Mouse (Mus musculus): Measurements from ENCODE around the gene Plch2.

Gene Plch2

DNA sequence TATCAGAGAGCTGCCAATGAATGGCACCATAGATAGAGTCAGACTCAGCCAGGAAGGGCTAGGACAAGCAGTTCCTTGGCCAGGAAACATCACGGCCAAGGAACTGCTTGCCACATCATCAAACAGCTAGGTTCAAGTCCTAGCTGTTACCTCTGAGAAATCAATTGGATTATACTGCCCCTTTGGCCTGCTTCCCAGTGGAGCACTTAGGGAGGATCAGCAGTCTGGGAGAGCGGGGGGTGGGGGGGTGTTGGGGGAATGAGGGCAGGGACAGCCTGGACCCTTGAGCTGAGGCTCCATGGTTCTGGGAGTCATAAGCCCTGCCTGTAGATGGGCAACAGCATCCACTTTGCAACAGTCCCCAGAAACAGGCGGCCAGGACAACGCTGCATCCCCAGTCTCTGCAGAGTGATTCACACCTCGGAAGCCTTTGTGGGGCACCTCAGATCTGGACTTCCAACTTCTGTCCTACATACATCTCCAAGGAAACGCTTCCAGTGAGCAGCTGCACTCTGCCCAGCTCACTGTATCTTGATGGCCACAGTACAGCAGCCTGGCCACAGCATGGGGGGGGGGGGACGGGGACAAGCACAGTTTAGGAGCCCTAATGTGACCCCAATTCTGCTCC is 34.2 kb downstream of the Plch2 start:
- no peak for DNase-seq (ENCODE audit: low spot score in 2 of 2)

- DNase-seq (ENCODE audit: low spot score in 2 of 2): no peak
Measured at GRCm38 (mm10) chr4:155020813-155021212, 35.8 kb downstream of the Plch2 start.

GRCm38 (mm10) chr4:155020141-155020540 is 36.4 kb downstream of the Plch2 start:
- DNase-seq (ENCODE audit: low spot score in 2 of 2): no peak

GRCm38 (mm10) chr4:155019336-155019847 is 37.2 kb downstream of the Plch2 start:
- peak; percentile 41 to 44 for DNase-seq (ENCODE audit: low spot score in 2 of 2)

- DNase-seq (ENCODE audit: low spot score in 2 of 2): no peak
Measured at GRCm38 (mm10) chr4:155018601-155019335, 37.8 kb downstream of the Plch2 start.

DNA sequence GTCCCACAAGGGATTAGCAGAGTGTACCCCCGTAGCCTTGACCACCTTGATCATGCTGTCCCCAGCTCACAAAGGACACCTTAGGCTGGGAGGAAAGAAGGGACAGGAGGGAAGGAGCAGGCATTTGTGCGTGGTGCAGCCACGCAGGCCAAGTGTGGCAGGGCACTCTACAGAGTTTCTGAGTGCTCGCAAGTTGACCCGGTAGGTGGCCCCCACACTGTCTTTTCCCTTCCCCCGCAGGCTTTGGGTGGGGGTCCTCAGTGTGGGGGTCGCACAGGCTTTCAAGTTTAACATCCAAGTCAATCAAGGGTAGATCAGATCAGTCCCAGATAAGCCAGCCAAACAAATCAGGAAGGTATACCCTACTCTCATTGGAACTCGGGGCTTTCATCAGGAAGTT is 38.5 kb downstream of the Plch2 start:
- DNase-seq (ENCODE audit: low spot score in 2 of 2): no peak

GRCm38 (mm10) chr4:155017253-155017878 is 39.2 kb downstream of the Plch2 start:
- no peak for DNase-seq (ENCODE audit: low spot score in 2 of 2)

- DNase-seq (ENCODE audit: low spot score in 2 of 2): no peak
Measured at GRCm38 (mm10) chr4:155016807-155017206, 39.8 kb downstream of the Plch2 start.

DNA sequence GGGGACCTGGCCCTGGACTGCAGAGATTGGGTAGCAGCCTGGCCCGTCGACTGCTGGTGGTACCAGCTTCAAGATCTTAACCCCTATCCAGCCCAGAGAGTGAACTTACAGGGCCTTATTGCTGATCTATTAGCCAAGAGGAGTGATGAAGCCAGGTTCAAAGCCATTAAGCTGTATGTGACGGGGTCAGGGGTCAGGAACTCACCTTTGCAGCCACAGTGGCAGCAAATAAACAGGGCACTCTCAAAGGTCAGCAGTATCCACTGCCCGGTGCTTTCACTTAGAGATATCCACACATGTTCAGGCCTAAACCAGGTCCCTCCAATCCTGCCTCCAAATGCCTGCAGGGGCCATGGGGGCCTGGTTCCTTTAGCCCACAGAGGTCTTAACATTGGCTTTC is 41.0 kb downstream of the Plch2 start:
- no peak for DNase-seq (ENCODE audit: low spot score in 2 of 2)

GRCm38 (mm10) chr4:155014791-155015190 is 41.8 kb downstream of the Plch2 start:
- no peak for DNase-seq (ENCODE audit: low spot score in 2 of 2)

- no peak for DNase-seq (ENCODE audit: low spot score in 2 of 2)
Measured at GRCm38 (mm10) chr4:155014244-155014643, 42.3 kb downstream of the Plch2 start.

DNA sequence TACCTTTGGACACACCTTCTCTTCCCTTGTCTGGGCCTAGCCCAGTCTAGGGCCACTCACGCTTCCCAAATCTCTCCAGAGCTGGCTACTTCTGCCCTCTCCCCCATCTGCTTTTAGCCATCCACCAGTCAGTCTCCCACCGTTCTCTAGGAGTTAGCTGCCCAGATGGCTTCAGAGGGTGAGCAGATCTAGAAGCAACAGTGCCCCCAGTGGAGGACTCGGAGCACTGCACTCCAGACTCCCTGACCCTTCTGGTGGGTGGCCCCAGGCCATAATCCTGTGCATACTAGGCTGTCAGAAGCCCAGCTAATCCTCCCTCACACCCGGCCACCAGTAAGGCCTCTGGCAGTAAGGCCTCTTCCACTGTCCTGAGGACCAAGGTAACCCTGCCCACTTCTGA is 43.8 kb downstream of the Plch2 start:
- peak in 1 of 2 experiments; percentile 40 for DNase-seq (ENCODE audit: low spot score in 2 of 2)

- no peak for DNase-seq (ENCODE audit: low spot score in 2 of 2)
Measured at GRCm38 (mm10) chr4:155012115-155012514, 44.5 kb downstream of the Plch2 start.

GRCm38 (mm10) chr4:155011312-155012025 is 45.1 kb downstream of the Plch2 start:
- no peak for DNase-seq (ENCODE audit: low spot score in 2 of 2)

DNA sequence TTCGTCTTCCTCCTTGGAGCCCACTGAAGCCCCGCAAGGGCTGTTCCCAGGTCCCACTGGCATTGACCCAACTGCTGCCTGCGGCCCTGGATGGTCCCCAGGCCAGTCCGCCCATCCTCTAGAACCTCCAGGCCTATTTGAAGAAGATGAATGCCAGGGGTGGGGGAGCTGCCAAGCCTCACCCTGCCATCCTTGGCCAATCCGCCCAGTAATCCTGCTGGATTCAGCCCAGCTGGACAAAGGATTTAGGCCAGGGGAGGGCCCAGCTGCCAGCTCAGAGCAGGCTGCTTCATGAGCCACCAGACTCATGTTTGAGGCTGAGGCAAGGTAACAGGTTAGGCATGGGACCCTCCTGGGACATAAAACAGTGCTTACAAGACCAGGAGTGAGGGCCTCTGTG is 45.7 kb downstream of the Plch2 start:
- DNase-seq (ENCODE audit: low spot score in 2 of 2): no peak

DNA sequence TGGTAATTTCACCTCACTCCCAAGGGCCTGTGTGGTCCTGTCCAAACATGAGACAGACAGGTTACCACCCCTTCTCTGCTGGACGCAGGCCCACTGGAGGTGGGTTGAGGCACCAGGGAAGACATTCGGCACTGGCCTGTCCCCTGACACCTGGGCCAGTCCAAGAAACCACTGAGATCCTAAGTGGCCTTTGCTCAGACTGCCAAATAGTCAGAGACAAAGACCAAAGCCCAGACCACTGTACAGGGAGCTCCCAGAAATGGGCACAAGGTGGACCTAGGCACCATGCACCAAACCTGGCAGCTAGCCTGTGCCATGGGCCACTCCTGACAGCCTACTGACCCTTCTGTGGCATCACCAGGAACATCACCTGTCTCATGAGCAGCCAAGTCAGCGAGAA is 47.4 kb downstream of the Plch2 start:
- no peak for DNase-seq (ENCODE audit: low spot score in 2 of 2)

DNA sequence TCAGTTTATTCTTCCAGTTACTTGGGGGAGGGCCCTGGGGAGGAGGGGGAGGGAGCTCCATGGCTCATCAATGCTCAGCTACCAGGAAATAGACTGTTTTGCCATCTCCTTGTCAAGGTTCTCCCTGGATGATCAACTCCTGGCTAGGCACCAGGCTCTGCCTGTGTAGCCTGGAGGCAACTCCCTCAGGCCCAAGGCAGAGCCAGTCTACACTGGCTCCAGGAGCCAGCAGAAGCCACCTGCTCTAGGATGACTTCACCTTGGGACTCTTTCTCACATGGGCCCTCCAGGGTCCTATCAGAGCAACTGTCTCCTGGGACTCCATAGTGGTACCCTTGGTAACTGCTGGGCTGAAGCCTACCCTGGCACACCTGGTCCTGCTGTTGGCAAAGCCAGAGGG is 48.5 kb downstream of the Plch2 start:
- DNase-seq (ENCODE audit: low spot score in 2 of 2): no peak

- DNase-seq (ENCODE audit: low spot score in 2 of 2): no peak
Measured at GRCm38 (mm10) chr4:155007641-155008040, 48.9 kb downstream of the Plch2 start.

DNA sequence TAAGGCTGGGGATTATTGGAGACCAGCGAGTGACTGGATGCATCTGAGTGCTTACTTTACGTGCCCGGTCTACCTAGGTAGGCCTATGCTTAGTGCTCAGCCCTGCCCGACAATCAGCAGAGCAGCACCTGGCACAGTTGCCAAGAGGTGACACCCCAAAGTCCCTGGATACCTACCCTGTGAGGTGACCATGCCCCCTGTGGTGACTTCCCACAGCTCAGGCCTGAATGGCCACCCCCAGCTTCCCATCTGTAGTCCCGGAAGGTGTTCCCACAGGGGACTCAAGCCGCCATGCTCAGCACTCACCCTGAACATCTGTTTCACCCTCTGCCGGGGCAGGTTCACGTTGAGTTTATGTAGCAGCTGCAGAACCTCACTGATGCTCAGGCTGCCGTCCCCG is 50.3 kb downstream of the Plch2 start:
- no peak for DNase-seq (ENCODE audit: low spot score in 2 of 2)

DNA sequence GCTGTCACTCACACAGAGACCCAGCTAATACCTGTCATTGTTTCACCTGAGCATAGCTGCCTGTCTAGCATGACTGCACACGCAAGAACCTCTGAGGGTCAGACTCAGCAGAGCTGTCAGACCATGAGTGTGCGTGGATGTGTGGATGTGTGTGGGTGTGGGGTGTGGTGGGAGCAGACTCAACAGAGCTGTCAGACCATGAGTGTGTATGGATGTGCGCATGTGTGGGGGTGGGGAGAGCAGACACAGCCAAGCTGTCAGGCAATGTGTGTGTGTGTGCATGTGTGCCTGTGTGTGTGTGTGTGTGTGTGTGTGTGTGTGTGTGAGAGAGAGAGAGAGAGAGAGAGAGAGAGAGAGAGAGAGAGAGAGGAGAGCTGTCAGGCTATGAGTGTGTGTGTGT is 51.3 kb downstream of the Plch2 start:
- DNase-seq (ENCODE audit: low spot score in 2 of 2): no peak

DNA sequence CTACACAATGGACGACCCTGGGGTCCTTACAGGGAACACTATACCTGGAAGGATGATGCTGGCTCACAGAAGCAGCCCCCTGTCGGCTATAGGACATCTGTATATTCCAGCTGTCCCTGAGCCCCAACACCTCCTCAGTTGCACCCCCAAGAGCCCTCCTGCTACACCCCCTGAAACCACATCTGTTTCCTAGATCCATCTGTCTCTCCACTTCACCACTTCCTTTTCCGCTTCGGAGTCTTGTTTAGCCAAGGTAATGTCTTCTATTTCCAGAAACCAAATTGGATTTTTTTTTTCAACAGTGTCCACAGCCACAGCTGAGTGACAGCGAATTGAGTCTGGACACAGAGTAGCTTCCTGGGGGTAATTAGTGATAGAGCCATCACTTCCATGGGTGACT is 57.2 kb downstream of the Plch2 start:
- no peak for DNase-seq (ENCODE audit: low spot score in 2 of 2)

DNA sequence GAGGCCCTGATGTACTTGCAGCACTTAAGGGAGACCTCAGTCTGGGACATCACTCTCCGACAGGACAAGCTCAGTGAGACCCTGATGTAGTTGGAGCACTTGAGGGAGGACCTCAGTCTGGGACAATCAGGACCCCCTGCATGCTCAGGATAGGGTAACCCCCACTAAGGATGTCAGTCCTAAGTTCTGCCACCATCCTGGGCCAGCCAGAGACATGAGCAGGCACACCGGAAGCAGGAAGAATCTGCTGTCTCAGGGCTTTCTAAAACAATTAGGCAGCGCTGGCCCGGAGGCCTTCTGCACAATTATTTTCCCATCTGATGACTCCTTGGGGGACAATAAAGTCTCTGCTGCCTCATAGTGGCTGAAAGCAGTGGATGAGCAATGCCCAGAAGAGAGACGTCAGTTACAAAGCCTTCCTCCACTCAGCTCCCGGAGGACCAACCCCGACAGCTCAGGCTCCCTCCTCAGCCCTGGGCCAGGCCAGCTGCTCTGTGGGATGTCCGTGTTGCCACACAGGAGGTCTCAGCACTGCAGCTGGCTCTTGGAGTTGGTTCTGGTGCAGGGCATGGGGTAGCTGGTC is 59.9 kb downstream of the Plch2 start:
- no peak for DNase-seq (ENCODE audit: low spot score in 2 of 2)

Measured in urinary bladder, adult 18-20 months (tissue).